In genomic region chr8:86443744-86444143, GRCm38 (mm10) we compare ENCODE assay signal across 14 mouse cellular contexts.
DNase-seq lines count a peak whose midpoint lies in the region; ATAC-seq and TF ChIP-seq lines count a peak whose summit lies in the region.
"Had no signal": no experiment of that assay in that cellular context is flagged by ENCODE, and none has a peak within 500 bp of the region (broad histone marks: within the 10 kb centered on the region; RNA-seq: fewer than 3 reads in every experiment).

No protein-coding gene starts in this region.

- 87% methylated on average over 2 of the region's 2 CpGs for WGBS in heart, embryonic 10.5 days
- 81% methylated on average over 2 of the region's 2 CpGs for WGBS in midbrain, postnatal 0 days

- H3K9ac ChIP-seq in midbrain, postnatal 0 days (replicated peaks; ENCODE audit: low read length, poor library complexity, severe bottlenecking) = no peak overlapping the region
- H3K9ac ChIP-seq: intestine, embryonic 15.5 days; liver, embryonic 14.5 days had no signal

- no peak overlapping the region for H3K27ac ChIP-seq in heart, embryonic 10.5 days
- H3K27ac ChIP-seq in midbrain, postnatal 0 days (ENCODE audit: low read depth, low read length) = no peak overlapping the region
- H3K27ac ChIP-seq: hindbrain, embryonic 10.5 days; intestine, embryonic 15.5 days; liver, embryonic 14.5 days had no signal

- H3K4me1 ChIP-seq in heart, embryonic 10.5 days = no peaks in the 10 kb centered on the region
- peaks cover 6% of the 10 kb centered on the region; the same call in 1 of the 2 replicates for H3K4me1 ChIP-seq in midbrain, postnatal 0 days (ENCODE audit: insufficient read depth, low read length)
- H3K4me1 ChIP-seq: intestine, embryonic 15.5 days had no signal

- H3K9me3 ChIP-seq in heart, embryonic 10.5 days = no peaks in the 10 kb centered on the region
- H3K9me3 ChIP-seq in midbrain, postnatal 0 days (ENCODE audit: low read length) = no peaks in the 10 kb centered on the region
- H3K9me3 ChIP-seq: hindbrain, embryonic 10.5 days; intestine, embryonic 15.5 days had no signal

- no peak for TF ChIP-seq CTCF in midbrain, postnatal 0 days (IDR thresholded peaks at IDR 0.05)

- H3K4me3 ChIP-seq in heart, embryonic 10.5 days = no peak overlapping the region
- H3K4me3 ChIP-seq in midbrain, postnatal 0 days (ENCODE audit: low read depth, low read length) = no peak overlapping the region
- H3K4me3 ChIP-seq: hindbrain, embryonic 10.5 days; intestine, embryonic 15.5 days had no signal

- intact Hi-C loops in heart, postnatal 14 days (cut with DNase I) = no loop called here

- no peaks in the 10 kb centered on the region for H3K36me3 ChIP-seq in heart, embryonic 10.5 days
- no peaks in the 10 kb centered on the region for H3K36me3 ChIP-seq in midbrain, postnatal 0 days (ENCODE audit: insufficient read depth, low read length)
- H3K36me3 ChIP-seq: hindbrain, embryonic 10.5 days; intestine, embryonic 15.5 days had no signal

- peak; percentile 15 to 38 for DNase-seq in heart, postnatal 14 days
- DNase-seq in heart, embryonic 10.5 days (ENCODE audit: low spot score) = no peak
- DNase-seq in right cerebral cortex, postnatal 10 days (ENCODE audit: low spot score in 2 of 2) = peak; percentile 38 to 45
- no peak for DNase-seq in right cerebral cortex, postnatal 36 days (ENCODE audit: low spot score in 2 of 2)
- peak; percentile 56 for DNase-seq in adrenal gland, postnatal 10 days
- DNase-seq in kidney, postnatal 25 days = no peak
- no peak for DNase-seq in midbrain, postnatal 0 days (ENCODE audit: low spot score)
- DNase-seq: cerebellum, adult 18-20 months; gastrocnemius, postnatal 14 days; kidney, postnatal 14 days; thymus, postnatal 36 days had no signal

- no peak overlapping the region for H3K4me2 ChIP-seq in midbrain, postnatal 0 days (ENCODE audit: low read depth, low read length, poor library complexity, severe bottlenecking)
- H3K4me2 ChIP-seq: intestine, embryonic 15.5 days had no signal

- ATAC-seq in midbrain, postnatal 0 days (ENCODE audit: low FRiP score) = no peak
- ATAC-seq: intestine, embryonic 15.5 days had no signal

- H3K27me3 ChIP-seq in heart, embryonic 10.5 days (ENCODE audit: insufficient read depth, poor library complexity, severe bottlenecking) = no peaks in the 10 kb centered on the region
- H3K27me3 ChIP-seq in midbrain, postnatal 0 days (ENCODE audit: insufficient read depth, low read length) = no peaks in the 10 kb centered on the region
- H3K27me3 ChIP-seq: intestine, embryonic 15.5 days had no signal

Comparison
In these comparisons a context has a peak if more than half of its experiments do, and no peak if none do; other contexts are left out.
1. DNase-seq: peak in heart, postnatal 14 days (2 of 2), right cerebral cortex, postnatal 10 days (2 of 2) and adrenal gland, postnatal 10 days (single experiment); none in heart, embryonic 10.5 days (single experiment), right cerebral cortex, postnatal 36 days (0 of 2), kidney, postnatal 25 days (0 of 2) and midbrain, postnatal 0 days (single experiment).